In the genomic region with DNA sequence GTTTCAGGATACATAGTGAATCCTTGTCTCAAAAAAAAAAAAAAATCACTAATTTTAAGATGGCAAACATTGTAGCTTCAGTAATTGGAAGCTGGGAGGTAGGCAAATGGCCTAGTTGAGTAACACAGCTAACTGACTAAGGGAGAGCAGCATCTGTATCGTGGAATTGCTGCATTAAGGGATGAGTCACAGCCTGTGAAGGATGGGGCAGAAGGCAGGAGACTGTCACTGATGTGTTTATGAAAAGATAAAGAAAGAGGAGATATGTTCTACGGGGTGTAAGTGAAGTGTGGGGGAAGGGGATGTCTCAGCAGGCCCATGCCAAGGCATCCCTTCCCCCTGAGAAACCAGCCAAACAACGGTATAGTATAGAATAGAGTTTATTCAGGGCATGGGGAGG, we compare ENCODE assay signal across 30 mouse cellular contexts. TPM values are rescaled to one million over a fixed set of nuclear protein-coding genes. Genes with fewer than 3 reads are reported as not detected.
A peak's percentile ranks its signal among the peaks of the same experiment; 100 is the strongest.
DNase-seq lines count a peak whose midpoint lies in the region; ATAC-seq lines count a peak whose summit lies in the region.
"Had no signal": no experiment of that assay in that cellular context is flagged by ENCODE, and none has a peak within 500 bp of the region (broad histone marks: within the 10 kb centered on the region; RNA-seq: fewer than 3 reads in every experiment).

No protein-coding gene starts in this region.

- peak; percentile 26 to 69 for DNase-seq in adrenal gland, adult (ENCODE audit: inconsistent age in 2 of 2, low spot score in 1 of 2)
- no peak for DNase-seq in adrenal gland, postnatal 4 days (ENCODE audit: low spot score in 2 of 2)
- peak; percentile 9 to 21 for DNase-seq in frontal cortex, postnatal 36 days (ENCODE audit: low spot score in 2 of 2)
- no peak for DNase-seq in frontal cortex, postnatal 10 days (ENCODE audit: low spot score in 2 of 2)
- DNase-seq in 3T3-L1 (ENCODE audit: low read depth, low spot score), result peak; percentile 41
- peak; percentile 77 for DNase-seq in brain, adult 2 months (ENCODE audit: low read depth, low spot score)
- DNase-seq: cerebellum, adult 11 months; cerebellum, postnatal 14 days; forebrain, postnatal 0 days; gastrocnemius, postnatal 25 days; heart, adult 18-20 months; heart, postnatal 10 days; kidney, adult 8-10 months; kidney, postnatal 14 days; left cerebral cortex, postnatal 4 days; lung, embryonic 14.5 days; thymus, adult 18-20 months; thymus, postnatal 36 days had no signal

- no peak overlapping the region for H3K4me3 ChIP-seq in kidney, embryonic 14.5 days (ENCODE audit: low read length)
- H3K4me3 ChIP-seq: heart, embryonic 12.5 days; hindbrain, embryonic 10.5 days; intestine, embryonic 15.5 days; limb, embryonic 15.5 days; megakaryocyte, embryonic 14.5 days; midbrain, embryonic 13.5 days; stomach, embryonic 15.5 days had no signal

- 62% methylated on average over 3 of the region's 3 CpGs for WGBS in kidney, embryonic 14.5 days

- no peak overlapping the region for H3K27ac ChIP-seq in kidney, embryonic 14.5 days (ENCODE audit: low read depth, low read length)
- H3K27ac ChIP-seq: hindbrain, embryonic 10.5 days; intestine, embryonic 15.5 days; limb, embryonic 15.5 days; liver, embryonic 14.5 days; midbrain, embryonic 13.5 days; stomach, embryonic 15.5 days had no signal

- H3K9me3 ChIP-seq in kidney, embryonic 14.5 days (ENCODE audit: control insufficient read depth, low read length), result no peaks in the 10 kb centered on the region
- H3K9me3 ChIP-seq: heart, embryonic 12.5 days; hindbrain, embryonic 10.5 days; intestine, embryonic 15.5 days; limb, embryonic 15.5 days; megakaryocyte, embryonic 14.5 days; midbrain, embryonic 13.5 days; stomach, embryonic 15.5 days had no signal

- no peak overlapping the region for H3K9ac ChIP-seq in kidney, embryonic 14.5 days (ENCODE audit: low read depth, low read length)
- H3K9ac ChIP-seq: forebrain, postnatal 0 days; heart, embryonic 12.5 days; intestine, embryonic 15.5 days; limb, embryonic 15.5 days; liver, embryonic 14.5 days; lung, embryonic 14.5 days; midbrain, embryonic 13.5 days; stomach, embryonic 15.5 days had no signal

- no peaks in the 10 kb centered on the region for H3K4me1 ChIP-seq in kidney, embryonic 14.5 days (ENCODE audit: control insufficient read depth, insufficient read depth, low read length)

- no peaks in the 10 kb centered on the region for H3K27me3 ChIP-seq in kidney, embryonic 14.5 days (ENCODE audit: control insufficient read depth, insufficient read depth, low read length)
- H3K27me3 ChIP-seq: heart, embryonic 12.5 days; intestine, embryonic 15.5 days; limb, embryonic 15.5 days; midbrain, embryonic 13.5 days; stomach, embryonic 15.5 days had no signal

- H3K36me3 ChIP-seq in kidney, embryonic 14.5 days (ENCODE audit: control insufficient read depth, insufficient read depth, low read length), result no peaks in the 10 kb centered on the region
- H3K36me3 ChIP-seq: heart, embryonic 12.5 days; hindbrain, embryonic 10.5 days; intestine, embryonic 15.5 days; limb, embryonic 15.5 days; midbrain, embryonic 13.5 days; stomach, embryonic 15.5 days had no signal

- no peak for ATAC-seq in kidney, embryonic 14.5 days (ENCODE audit: low FRiP score, low TSS enrichment)
- ATAC-seq: activated CD4-positive, CD25-positive, alpha-beta regulatory T cell, adult 4 months; CD4-positive, CD25-positive, alpha-beta regulatory T cell, adult 4 months; forebrain, postnatal 0 days; hindbrain, embryonic 16.5 days; intestine, embryonic 15.5 days; midbrain, embryonic 13.5 days had no signal

- no peak overlapping the region for H3K4me2 ChIP-seq in kidney, embryonic 14.5 days (replicated peaks; ENCODE audit: low read depth, low read length)
- H3K4me2 ChIP-seq: heart, embryonic 12.5 days; intestine, embryonic 15.5 days; limb, embryonic 15.5 days; lung, embryonic 14.5 days; midbrain, embryonic 13.5 days; stomach, embryonic 15.5 days had no signal

RNA-seq across cellular contexts. Expression of a gene that starts 56.5 kb away (rescaled TPM):
- total RNA-seq in adrenal gland, postnatal 4 days (2021), result 10 to 100 TPM; 20.6 to 22.5 TPM
- polyA plus RNA-seq in kidney, embryonic 14.5 days (2014; fragmentation: Nextera tagmentation; extraction: Ambion mirVana), result 2.3 and 3.1 TPM in 2 replicates

Comparison
In these comparisons a context has a peak if more than half of its experiments do, and no peak if none do; other contexts are left out.
1. DNase-seq: peak in adrenal gland, adult (2 of 2), frontal cortex, postnatal 36 days (2 of 2), 3T3-L1 (single experiment) and brain, adult 2 months (single experiment); none in adrenal gland, postnatal 4 days (0 of 2) and frontal cortex, postnatal 10 days (0 of 2).